Mouse (Mus musculus): Measurements from ENCODE around the gene Sfxn2. TPM values are rescaled to one million over a fixed set of nuclear protein-coding genes. Genes with fewer than 3 reads are reported as not detected.

Sfxn2 gene
- 13.5 TPM for polyA plus RNA-seq (2014; fragmentation: Illumina TruSeq; extraction: RNeasy Lipid Tissue Mini Kit (QIAGEN cat#74804))

DNA sequence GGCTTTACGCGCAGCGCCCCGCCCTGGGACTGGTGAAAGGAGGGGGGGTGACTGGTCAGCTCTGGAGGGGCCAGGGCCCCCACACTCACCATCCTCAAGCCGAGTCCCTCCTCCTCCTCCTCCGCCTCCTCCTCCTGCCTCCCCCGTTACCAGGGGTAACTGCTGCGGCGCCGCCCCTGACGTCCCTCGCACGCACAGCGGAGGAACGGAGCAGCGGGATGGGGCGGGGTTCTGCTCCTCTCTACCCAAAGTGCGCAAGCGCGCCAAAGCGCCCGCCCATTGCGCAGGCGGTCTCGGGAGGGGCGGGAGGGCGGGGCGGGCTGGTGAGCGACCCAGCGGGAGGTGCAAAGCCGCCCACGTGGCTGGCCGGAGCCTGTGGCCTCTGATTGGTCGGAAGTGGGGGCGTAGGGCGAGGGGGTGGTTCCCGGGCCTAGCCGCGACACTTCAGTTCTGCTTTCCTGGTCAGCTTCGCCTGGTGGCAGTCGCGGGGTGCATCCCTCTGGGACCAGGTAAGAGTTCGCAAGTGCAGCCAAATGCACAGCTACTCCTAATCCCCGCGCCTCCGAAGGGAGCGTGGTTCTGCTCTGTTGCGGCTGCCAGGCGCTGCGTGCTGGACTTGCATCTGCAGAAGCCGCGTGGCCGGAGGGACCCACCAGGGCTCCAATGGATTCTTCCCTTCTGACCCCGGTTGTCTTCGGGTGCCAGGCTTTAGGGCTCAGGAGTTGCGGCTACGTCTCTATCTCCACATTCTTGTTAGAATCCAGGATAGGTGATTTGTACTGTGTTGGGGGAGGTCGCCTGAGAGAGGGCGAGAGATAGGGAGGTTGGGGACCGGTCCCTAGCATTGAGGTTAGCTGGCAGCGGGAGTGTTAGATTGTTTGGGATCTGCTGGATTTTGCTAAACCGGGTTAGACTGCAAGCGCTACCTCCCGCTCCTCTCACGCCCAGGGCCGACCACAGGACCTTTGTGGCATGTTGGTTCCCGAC lies at the start of gene Sfxn2, which contains the start of gene Arl3:
Gene Sfxn2, plus strand, starts transcription at position 415 of the 987 bp plus-strand sequence.
Gene Arl3, minus strand, starts transcription at position 248 of the 987 bp plus-strand sequence.

GRCm38 (mm10) chr19:46598720-46599252 lies 25.6 kb downstream of the Sfxn2 start, which contains the start of gene Wbp1l:
TSS of gene Wbp1l (plus strand) at chr19:46599084.

Other genes with a start within 250 kb of the Sfxn2 start
- 3.6 TPM for gene Psd, start 246.2 kb upstream of the Sfxn2 start, polyA plus RNA-seq (2014; fragmentation: Illumina TruSeq; extraction: RNeasy Lipid Tissue Mini Kit (QIAGEN cat#74804))
- not detected for gene Fbxl15, start 245.2 kb upstream of the Sfxn2 start, polyA plus RNA-seq (2014; fragmentation: Illumina TruSeq; extraction: RNeasy Lipid Tissue Mini Kit (QIAGEN cat#74804))
- gene Cuedc2, start 234.7 kb upstream of the Sfxn2 start, polyA plus RNA-seq (2014; fragmentation: Illumina TruSeq; extraction: RNeasy Lipid Tissue Mini Kit (QIAGEN cat#74804)), result 2.9 TPM
- gene Mfsd13a, start 232.2 kb upstream of the Sfxn2 start, polyA plus RNA-seq (2014; fragmentation: Illumina TruSeq; extraction: RNeasy Lipid Tissue Mini Kit (QIAGEN cat#74804)), result 0.46 TPM
- 1.5 TPM for gene 2310034G01Rik, start 223.1 kb upstream of the Sfxn2 start, polyA plus RNA-seq (2014; fragmentation: Illumina TruSeq; extraction: RNeasy Lipid Tissue Mini Kit (QIAGEN cat#74804))
- 35.6 TPM for gene Actr1a, start 177.6 kb upstream of the Sfxn2 start, polyA plus RNA-seq (2014; fragmentation: Illumina TruSeq; extraction: RNeasy Lipid Tissue Mini Kit (QIAGEN cat#74804))
- 8.0 TPM for gene Sufu, start 176.5 kb upstream of the Sfxn2 start, polyA plus RNA-seq (2014; fragmentation: Illumina TruSeq; extraction: RNeasy Lipid Tissue Mini Kit (QIAGEN cat#74804))
- 10.9 TPM for gene Trim8, start 71.7 kb upstream of the Sfxn2 start, polyA plus RNA-seq (2014; fragmentation: Illumina TruSeq; extraction: RNeasy Lipid Tissue Mini Kit (QIAGEN cat#74804))
- gene Arl3, start 167 bp upstream of the Sfxn2 start, polyA plus RNA-seq (2014; fragmentation: Illumina TruSeq; extraction: RNeasy Lipid Tissue Mini Kit (QIAGEN cat#74804)), result 174 TPM
- 8.7 TPM for gene Wbp1l, start 25.7 kb downstream of the Sfxn2 start, polyA plus RNA-seq (2014; fragmentation: Illumina TruSeq; extraction: RNeasy Lipid Tissue Mini Kit (QIAGEN cat#74804))
- gene Cyp17a1, start 99.8 kb downstream of the Sfxn2 start, polyA plus RNA-seq (2014; fragmentation: Illumina TruSeq; extraction: RNeasy Lipid Tissue Mini Kit (QIAGEN cat#74804)), result 489 TPM
- 32.5 TPM for gene Borcs7, start 116.5 kb downstream of the Sfxn2 start, polyA plus RNA-seq (2014; fragmentation: Illumina TruSeq; extraction: RNeasy Lipid Tissue Mini Kit (QIAGEN cat#74804))
- 27.3 TPM for gene As3mt, start 134.1 kb downstream of the Sfxn2 start, polyA plus RNA-seq (2014; fragmentation: Illumina TruSeq; extraction: RNeasy Lipid Tissue Mini Kit (QIAGEN cat#74804))
- gene Cnnm2, start 188.2 kb downstream of the Sfxn2 start, polyA plus RNA-seq (2014; fragmentation: Illumina TruSeq; extraction: RNeasy Lipid Tissue Mini Kit (QIAGEN cat#74804)), result 7.9 TPM

All from ovary, adult 10 weeks (tissue).